14 mouse cellular contexts compared by ENCODE assay signal in genomic region chr13:37878918-37879331, GRCm38 (mm10).
DNase-seq lines count a peak whose midpoint lies in the region; ATAC-seq and TF ChIP-seq lines count a peak whose summit lies in the region.
"Had no signal": no experiment of that assay in that cellular context is flagged by ENCODE, and none has a peak within 500 bp of the region (broad histone marks: within the 10 kb centered on the region; RNA-seq: fewer than 3 reads in every experiment).

No protein-coding gene starts in this region.

- H3K36me3 ChIP-seq in embryonic facial prominence, embryonic 15.5 days: no peaks in the 10 kb centered on the region
- H3K36me3 ChIP-seq in liver, embryonic 14.5 days (replicated peaks; ENCODE audit: control insufficient read depth, insufficient read depth, low read depth): no peaks in the 10 kb centered on the region
- no peaks in the 10 kb centered on the region for H3K36me3 ChIP-seq in small intestine, adult 2 months (ENCODE audit: control insufficient read depth, insufficient read depth, low read length)
- no peaks in the 10 kb centered on the region for H3K36me3 ChIP-seq in hindbrain, postnatal 0 days (ENCODE audit: insufficient read depth, low read length)
- H3K36me3 ChIP-seq: embryonic facial prominence, embryonic 13.5 days; hindbrain, embryonic 15.5 days; limb, embryonic 15.5 days; neural tube, embryonic 13.5 days had no signal

- TF ChIP-seq POLR2A in small intestine, adult 2 months (IDR thresholded peaks at IDR 0.05; ENCODE audit: low read depth, low read length): no peak

- no peak overlapping the region for H3K9ac ChIP-seq in embryonic facial prominence, embryonic 15.5 days
- H3K9ac ChIP-seq in liver, embryonic 14.5 days (replicated peaks): peak overlapping the region; percentile 37; the same call in 1 of the 2 replicates
- no peak overlapping the region for H3K9ac ChIP-seq in hindbrain, postnatal 0 days (replicated peaks; ENCODE audit: low read length)
- H3K9ac ChIP-seq: embryonic facial prominence, embryonic 13.5 days; hindbrain, embryonic 15.5 days; limb, embryonic 15.5 days; neural tube, embryonic 13.5 days had no signal

- DNase-seq in lung, adult 18-20 months: peak; percentile 54 to 76
- no peak for DNase-seq in lung, postnatal 14 days
- DNase-seq in liver, embryonic 14.5 days (ENCODE audit: low read depth in 3 of 3, low spot score in 3 of 3): peak in 1 of 3 experiments; percentile 69
- no peak for DNase-seq in hindbrain, postnatal 0 days (ENCODE audit: low spot score)
- no peak for DNase-seq in T-cell, adult 2 months (ENCODE audit: low spot score)
- no peak for DNase-seq in layer of hippocampus, postnatal 14 days (ENCODE audit: low spot score in 2 of 2)
- DNase-seq: cerebellum, adult 11 months; right cerebral cortex, postnatal 14 days had no signal

- TF ChIP-seq EP300 in liver, embryonic 14.5 days (IDR thresholded peaks at IDR 0.05; ENCODE audit: low read depth): peak; percentile 94

- H3K27ac ChIP-seq in embryonic facial prominence, embryonic 15.5 days (replicated peaks): 0 out of 2 replicates have a peak overlapping the region, but pooled peaks have one; percentile 34
- H3K27ac ChIP-seq in liver, embryonic 14.5 days: peak overlapping the region; percentile 77
- H3K27ac ChIP-seq in small intestine, adult 2 months (ENCODE audit: insufficient read depth, low read depth, low read length): peak overlapping the region; percentile 55
- no peak overlapping the region for H3K27ac ChIP-seq in hindbrain, postnatal 0 days
- H3K27ac ChIP-seq: hindbrain, embryonic 15.5 days; limb, embryonic 15.5 days; neural tube, embryonic 13.5 days had no signal

- H3K27me3 ChIP-seq in embryonic facial prominence, embryonic 15.5 days: no peaks in the 10 kb centered on the region
- no peaks in the 10 kb centered on the region for H3K27me3 ChIP-seq in liver, embryonic 14.5 days (ENCODE audit: control insufficient read depth, insufficient read depth, low read length)
- no peaks in the 10 kb centered on the region for H3K27me3 ChIP-seq in small intestine, adult 2 months (ENCODE audit: control insufficient read depth, insufficient read depth, low read length)
- no peaks in the 10 kb centered on the region for H3K27me3 ChIP-seq in hindbrain, postnatal 0 days (ENCODE audit: insufficient read depth, low read length)
- H3K27me3 ChIP-seq: embryonic facial prominence, embryonic 13.5 days; hindbrain, embryonic 15.5 days; limb, embryonic 15.5 days; neural tube, embryonic 13.5 days had no signal

- TF ChIP-seq CTCF in liver, embryonic 14.5 days (IDR thresholded peaks at IDR 0.05; ENCODE audit: low read depth): no peak
- no peak for TF ChIP-seq CTCF in small intestine, adult 2 months (IDR thresholded peaks at IDR 0.05; ENCODE audit: extremely low read depth, insufficient read length, insufficient replicate concordance, low read depth, low read length)
- TF ChIP-seq CTCF in hindbrain, postnatal 0 days (IDR thresholded peaks at IDR 0.05; ENCODE audit: low read depth): no peak

- no peak overlapping the region for H3K4me2 ChIP-seq in embryonic facial prominence, embryonic 15.5 days (replicated peaks)
- peak overlapping the region; percentile 66 for H3K4me2 ChIP-seq in liver, embryonic 14.5 days (ENCODE audit: low read depth)
- H3K4me2 ChIP-seq in hindbrain, postnatal 0 days (ENCODE audit: low read depth, low read length): no peak overlapping the region
- H3K4me2 ChIP-seq: embryonic facial prominence, embryonic 13.5 days; hindbrain, embryonic 15.5 days; limb, embryonic 15.5 days; neural tube, embryonic 13.5 days had no signal

- H3K9me3 ChIP-seq in embryonic facial prominence, embryonic 15.5 days (replicated peaks): no peaks in the 10 kb centered on the region
- H3K9me3 ChIP-seq in liver, embryonic 14.5 days (ENCODE audit: control insufficient read depth, low read length): no peaks in the 10 kb centered on the region
- no peaks in the 10 kb centered on the region for H3K9me3 ChIP-seq in hindbrain, postnatal 0 days (ENCODE audit: low read length)
- H3K9me3 ChIP-seq: embryonic facial prominence, embryonic 13.5 days; hindbrain, embryonic 15.5 days; limb, embryonic 15.5 days; neural tube, embryonic 13.5 days had no signal

- peaks cover 52% of the 10 kb centered on the region for H3K4me1 ChIP-seq in embryonic facial prominence, embryonic 15.5 days
- H3K4me1 ChIP-seq in liver, embryonic 14.5 days (replicated peaks; ENCODE audit: control insufficient read depth in 2 of 2, insufficient read depth in 2 of 2, low read length in 1 of 2): peaks cover 67 to 90% of the 10 kb centered on the region in 2 experiments
- H3K4me1 ChIP-seq in small intestine, adult 2 months (ENCODE audit: control insufficient read depth, insufficient read depth, insufficient read length, low read length): peaks cover 52% of the 10 kb centered on the region
- H3K4me1 ChIP-seq in hindbrain, postnatal 0 days (ENCODE audit: insufficient read depth, low read length): no peaks in the 10 kb centered on the region

- no peak overlapping the region for H3K4me3 ChIP-seq in embryonic facial prominence, embryonic 15.5 days (replicated peaks)
- H3K4me3 ChIP-seq in liver, embryonic 14.5 days (ENCODE audit: insufficient read depth in 1 of 2, low read depth in 2 of 2, low read length in 2 of 2): 0 out of 4 replicates have a peak overlapping the region, but pooled peaks of 1 of the 2 experiments have one; percentile 18
- no peak overlapping the region for H3K4me3 ChIP-seq in small intestine, adult 2 months (ENCODE audit: low read depth, low read length)
- no peak overlapping the region for H3K4me3 ChIP-seq in hindbrain, postnatal 0 days (ENCODE audit: low read length)
- H3K4me3 ChIP-seq: embryonic facial prominence, embryonic 13.5 days; hindbrain, embryonic 15.5 days; limb, embryonic 15.5 days; neural tube, embryonic 13.5 days had no signal

- no peak for ATAC-seq in embryonic facial prominence, embryonic 15.5 days (ENCODE audit: insufficient number of reproducible peaks, low FRiP score, low TSS enrichment, low read depth)
- ATAC-seq in liver, embryonic 14.5 days (ENCODE audit: insufficient read depth): peak; percentile 80
- no peak for ATAC-seq in hindbrain, postnatal 0 days

- WGBS in embryonic facial prominence, embryonic 15.5 days: 83% methylated on average over 2 of the region's 2 CpGs
- WGBS in liver, embryonic 14.5 days (ENCODE audit: insufficient replicate concordance): 10% methylated on average over 2 of the region's 2 CpGs
- 14% methylated on average over 2 of the region's 2 CpGs for WGBS in small intestine, adult 2 months
- WGBS in hindbrain, postnatal 0 days: 93% methylated on average over 2 of the region's 2 CpGs

Comparison
In these comparisons a context has a peak if more than half of its experiments do, and no peak if none do; other contexts are left out.
1. DNase-seq: peak in lung, adult 18-20 months (2 of 2); none in lung, postnatal 14 days (single experiment), hindbrain, postnatal 0 days (single experiment), T-cell, adult 2 months (single experiment) and layer of hippocampus, postnatal 14 days (0 of 2).